Mouse (Mus musculus) CD4-positive, CD25-positive, alpha-beta regulatory T cell, adult 9 weeks (primary cell): ENCODE measurements around the gene Cel. TPM values are rescaled to one million over a fixed set of nuclear protein-coding genes. Genes with fewer than 3 reads are reported as not detected.

Experiments
- polyA plus RNA-seq: library from polyadenylated mRNA; unstranded; fragments of 100-300 nt; shearing (Covaris generic); gene quantifications from one replicate; pipeline ENCODE4 v1.2.1, GENCODE M21; 2017

Cel gene
- not detected for polyA plus RNA-seq

DNA sequence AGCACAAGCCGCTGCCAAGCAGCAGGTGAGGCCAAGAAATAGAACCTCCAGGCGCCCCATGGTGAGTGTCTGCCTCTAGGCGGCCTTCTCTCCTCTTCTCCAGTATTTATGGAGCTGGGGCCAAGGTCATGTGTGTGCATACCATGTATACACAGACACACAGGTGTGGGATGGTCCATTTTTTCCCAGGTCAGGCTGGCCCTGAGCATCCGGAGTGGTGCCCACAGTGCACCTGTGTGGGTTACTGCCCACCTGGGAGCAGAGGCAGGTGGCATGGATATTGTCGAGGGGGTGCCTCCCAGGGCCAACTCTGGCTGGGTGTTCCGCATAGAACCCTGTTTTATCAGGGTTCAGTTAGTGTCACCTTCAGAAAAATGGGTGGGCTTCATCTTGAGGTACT, at the start of gene Cel:
Gene Cel, minus strand, starts transcription at position 101 of the 400 bp plus-strand sequence.

DNA sequence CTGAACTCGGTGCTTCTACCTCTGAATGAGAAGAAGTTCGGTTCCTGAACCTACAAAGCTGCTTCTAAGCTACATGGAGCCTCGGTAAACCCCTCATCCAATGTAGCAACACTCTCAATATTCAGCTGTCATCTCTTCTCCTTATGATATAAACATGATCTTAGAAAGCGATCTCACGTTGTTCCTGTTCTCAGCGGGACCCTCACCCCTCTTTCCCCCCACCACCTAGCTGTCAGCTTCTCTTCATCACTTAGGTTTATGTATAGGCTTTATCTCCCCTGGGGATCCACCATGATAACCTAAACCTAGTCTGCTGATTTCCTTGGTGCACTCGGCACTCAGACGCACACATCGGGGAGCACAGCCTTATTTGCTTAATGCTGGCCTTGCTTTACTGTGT, 20.4 kb upstream of the Cel start, which contains the start of gene Gtf3c5:
Gene Gtf3c5, minus strand, starts transcription at position 101 of the 400 bp plus-strand sequence.

DNA sequence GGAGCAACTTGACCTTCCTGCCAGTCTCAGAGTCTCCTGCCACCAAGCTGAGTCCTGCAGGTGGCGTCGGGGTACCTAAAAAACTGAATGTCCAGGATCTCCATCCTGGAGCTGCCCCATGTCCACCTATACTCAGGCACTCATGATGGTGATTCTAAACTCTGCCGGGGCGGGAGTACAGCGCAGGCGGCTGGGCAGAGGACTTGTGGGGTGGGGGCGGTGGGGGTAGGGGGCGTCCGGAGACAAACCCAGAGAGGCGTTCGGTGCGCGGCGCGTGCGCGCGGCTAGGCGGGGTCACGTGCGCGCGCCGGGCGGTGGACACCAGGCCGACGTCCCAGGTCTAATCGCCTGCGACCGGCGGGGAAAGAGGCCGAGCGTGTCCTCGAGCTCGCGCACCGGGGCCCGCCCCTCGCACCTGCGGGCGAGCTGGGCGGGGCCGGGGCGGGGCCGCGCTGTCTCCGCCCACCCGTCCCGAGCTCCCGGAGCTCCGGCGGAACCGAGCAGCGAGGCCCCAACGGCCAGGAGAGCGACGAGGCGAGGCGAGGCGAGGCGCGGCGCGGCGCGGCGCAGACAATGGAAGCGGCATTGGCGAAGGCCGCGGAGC, 50.3 kb downstream of the Cel start, which contains the start of gene Ralgds:
Gene Ralgds, plus strand, starts transcription at position 328 of the 604 bp plus-strand sequence.

DNA sequence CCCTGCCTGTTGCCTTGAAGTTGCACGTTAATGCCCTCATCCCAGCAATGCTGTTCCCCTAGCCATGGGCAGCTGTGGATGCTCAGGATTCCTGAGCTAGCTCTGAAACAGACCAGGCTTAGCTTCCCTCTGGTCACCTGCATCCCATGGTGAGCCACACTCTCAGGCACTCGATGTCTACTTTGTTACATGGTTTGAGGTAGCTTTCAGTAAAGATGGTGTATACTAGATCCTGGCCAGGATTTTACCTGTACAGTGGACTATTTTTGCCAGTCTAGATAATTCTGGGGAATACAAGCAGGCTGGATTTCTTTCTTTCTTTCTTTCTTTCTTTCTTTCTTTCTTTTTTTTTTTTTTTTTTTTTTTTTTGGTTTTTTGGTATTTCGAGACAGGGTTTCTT, 57.4 kb downstream of the Cel start, which contains the start of gene Gm10134:
Gene Gm10134, plus strand, starts transcription at position 301 of the 400 bp plus-strand sequence.

Other genes with a start within 250 kb of the Cel start
- gene Ppp1r26, start 116.6 kb downstream of the Cel start, polyA plus RNA-seq, result 0.09 TPM
- gene 1700007K13Rik, start 97.1 kb downstream of the Cel start, polyA plus RNA-seq, result not detected
- gene Mrps2, start 95.3 kb downstream of the Cel start, polyA plus RNA-seq, result 36.3 TPM
- not detected for gene Gbgt1, start 66.5 kb downstream of the Cel start, polyA plus RNA-seq
- not detected for gene Gm10134, start 57.3 kb downstream of the Cel start, polyA plus RNA-seq
- gene Ralgds, start 50.3 kb downstream of the Cel start, polyA plus RNA-seq, result 3.0 TPM
- gene Gtf3c5, start 20.3 kb upstream of the Cel start, polyA plus RNA-seq, result 26.5 TPM
- 0.16 TPM for gene Gfi1b, start 58.6 kb upstream of the Cel start, polyA plus RNA-seq
- 41.2 TPM for gene Tsc1, start 77.8 kb upstream of the Cel start, polyA plus RNA-seq
- gene Spaca9, start 136.3 kb upstream of the Cel start, polyA plus RNA-seq, result not detected
- gene Ak8, start 136.8 kb upstream of the Cel start, polyA plus RNA-seq, result 0.30 TPM